Mouse (Mus musculus) layer of hippocampus, adult 11-12 months (tissue): ENCODE results near the gene Msantd1.
"Not testable (repeated sequence)": the region's sequence is repeated elsewhere in the genome, so short reads cannot be mapped to it uniquely, and the experiment has no call there.

ENCODE experiments used
- DNase-seq: peaks from one replicate; pipeline ENCODE4 v3.0.0; 2022; ENCODE audit warnings: low spot score

The Msantd1 gene

DNA sequence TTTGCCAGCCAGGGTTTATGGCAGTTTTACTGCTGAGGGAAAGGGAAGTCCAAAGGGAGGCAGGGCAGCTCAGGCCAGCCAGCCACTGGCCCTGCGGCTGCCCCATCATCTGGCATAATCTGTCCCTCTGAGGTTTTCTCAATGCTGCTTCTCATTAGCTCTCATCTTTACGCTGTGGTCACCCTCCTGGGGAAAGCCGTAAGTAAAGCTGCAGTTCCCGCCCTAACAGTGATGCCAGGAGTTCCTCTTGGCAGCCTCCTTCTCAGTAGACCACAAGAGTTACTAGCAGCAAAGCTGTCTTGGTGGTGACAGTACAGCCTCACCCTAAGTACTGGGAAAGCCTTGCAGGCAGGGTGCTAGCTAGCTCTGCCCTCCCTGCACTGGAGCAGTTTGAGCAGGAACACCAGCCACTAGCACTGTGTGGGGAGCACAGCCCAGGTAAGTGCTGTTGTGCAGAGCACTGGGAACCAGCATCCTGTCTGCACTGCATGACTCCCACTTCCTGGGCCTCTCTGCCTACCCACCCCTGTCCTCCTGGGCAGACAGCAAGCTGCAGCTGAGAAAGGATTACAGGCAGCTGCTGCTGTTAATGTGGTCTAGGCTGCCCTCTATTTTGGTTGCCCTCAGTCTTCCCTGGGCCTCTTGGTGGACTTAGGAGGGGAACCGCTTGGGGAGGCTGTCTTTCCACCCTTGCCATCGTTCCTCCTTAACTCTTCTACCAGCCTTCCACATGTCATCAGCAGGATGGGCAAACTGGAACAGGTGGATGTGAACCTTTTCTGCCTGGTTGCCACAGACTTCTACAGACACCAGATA is at the start of gene Msantd1:
Gene Msantd1, plus strand, starts transcription at position 103 of the 816 bp plus-strand sequence.
- no peak for DNase-seq

DNA sequence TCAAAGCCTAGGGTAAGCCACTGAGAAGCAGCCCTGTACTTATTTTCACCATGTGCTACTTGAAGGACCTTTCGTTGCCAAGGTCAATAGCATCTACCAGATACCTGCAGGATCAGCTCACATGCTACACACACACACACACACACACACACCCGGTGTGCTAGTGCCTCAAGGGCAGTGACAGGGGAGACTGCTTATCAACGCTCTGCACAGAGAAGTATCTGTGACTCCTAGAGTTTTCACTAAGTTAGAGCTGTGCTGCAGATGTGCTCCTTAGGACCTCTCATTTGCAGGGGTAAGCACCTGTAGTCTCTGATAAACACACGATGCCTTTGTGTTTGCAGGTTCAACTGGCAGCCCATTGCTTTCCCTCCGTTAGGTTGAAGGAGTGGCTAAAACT is 42.4 kb upstream of the Msantd1 start:
- no peak for DNase-seq

DNA sequence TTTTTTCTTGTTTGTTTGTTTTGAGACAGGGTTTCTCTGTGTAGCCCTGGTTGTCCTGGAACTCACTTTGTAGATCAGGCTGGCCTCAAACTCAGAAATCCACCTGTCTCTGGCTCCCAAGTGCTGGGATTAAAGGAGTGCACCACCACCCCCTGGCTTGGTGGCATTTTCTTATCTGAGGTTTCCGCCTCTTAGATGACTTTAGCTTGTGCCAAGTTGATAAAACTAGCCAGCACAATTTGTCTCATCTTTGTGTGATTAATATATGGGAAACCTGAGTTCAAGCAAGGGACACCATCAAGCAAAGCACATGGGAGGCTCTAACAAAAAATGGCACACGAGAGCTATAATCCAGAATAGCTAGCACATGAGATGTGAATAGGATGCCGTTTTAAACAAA is 27.5 kb upstream of the Msantd1 start:
- not testable (repeated sequence) for DNase-seq

DNA sequence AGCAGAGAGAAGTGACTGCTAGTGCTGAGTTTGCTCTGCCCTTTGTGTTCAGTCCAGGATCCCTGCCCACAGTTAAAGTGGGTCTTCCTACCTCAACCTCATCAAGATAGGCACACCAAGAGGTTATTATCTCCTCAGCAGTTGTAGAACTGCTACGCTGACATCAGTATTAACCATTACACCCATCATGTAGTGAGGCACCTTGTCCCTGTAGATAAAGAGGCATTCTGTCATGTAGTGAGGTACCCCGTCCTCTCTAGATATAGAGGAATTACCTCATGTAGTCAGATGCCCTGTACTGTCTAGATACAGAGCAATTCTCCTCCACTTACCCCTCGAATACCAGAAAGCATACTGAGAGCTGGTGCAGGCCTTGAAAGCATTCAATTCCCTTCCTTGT is 26.8 kb upstream of the Msantd1 start:
- no peak for DNase-seq

DNA sequence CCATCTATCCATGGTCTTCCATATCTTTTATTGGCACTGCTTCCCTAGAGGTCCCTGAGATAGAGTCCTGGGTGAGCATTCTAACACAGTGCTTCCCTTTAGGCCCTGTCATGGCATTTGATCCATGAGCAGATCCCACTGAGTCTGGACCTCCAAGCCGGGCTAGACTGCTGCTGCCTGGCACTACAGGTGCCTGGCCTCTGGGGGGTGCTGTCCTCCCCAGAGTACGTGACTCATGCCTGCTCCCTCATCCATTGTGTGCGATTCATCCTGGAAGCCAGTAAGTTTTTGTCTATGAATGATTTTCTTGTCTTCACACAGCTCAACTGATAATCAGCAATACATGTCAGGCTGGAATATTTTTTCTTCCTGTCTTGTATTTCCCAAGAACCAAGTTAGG is 22.6 kb upstream of the Msantd1 start:
- no peak for DNase-seq

DNA sequence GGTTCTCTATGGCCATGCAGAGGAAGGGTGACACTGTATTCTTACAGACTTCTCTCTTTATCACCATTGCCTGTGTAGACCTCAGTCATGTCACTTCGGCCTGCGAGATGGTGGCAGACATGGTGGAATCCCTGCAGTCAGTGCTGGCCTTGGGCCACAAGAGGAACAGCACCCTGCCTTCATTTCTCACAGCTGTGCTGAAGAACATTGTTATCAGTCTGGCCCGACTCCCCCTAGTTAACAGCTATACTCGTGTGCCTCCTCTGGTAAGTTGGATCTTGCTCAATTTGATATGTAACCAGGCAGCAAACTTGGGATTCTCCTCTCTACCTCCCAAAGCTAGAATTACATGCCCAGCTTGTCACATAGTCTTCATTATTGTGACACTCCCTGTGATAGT is 18.6 kb upstream of the Msantd1 start:
- DNase-seq = no peak

DNA sequence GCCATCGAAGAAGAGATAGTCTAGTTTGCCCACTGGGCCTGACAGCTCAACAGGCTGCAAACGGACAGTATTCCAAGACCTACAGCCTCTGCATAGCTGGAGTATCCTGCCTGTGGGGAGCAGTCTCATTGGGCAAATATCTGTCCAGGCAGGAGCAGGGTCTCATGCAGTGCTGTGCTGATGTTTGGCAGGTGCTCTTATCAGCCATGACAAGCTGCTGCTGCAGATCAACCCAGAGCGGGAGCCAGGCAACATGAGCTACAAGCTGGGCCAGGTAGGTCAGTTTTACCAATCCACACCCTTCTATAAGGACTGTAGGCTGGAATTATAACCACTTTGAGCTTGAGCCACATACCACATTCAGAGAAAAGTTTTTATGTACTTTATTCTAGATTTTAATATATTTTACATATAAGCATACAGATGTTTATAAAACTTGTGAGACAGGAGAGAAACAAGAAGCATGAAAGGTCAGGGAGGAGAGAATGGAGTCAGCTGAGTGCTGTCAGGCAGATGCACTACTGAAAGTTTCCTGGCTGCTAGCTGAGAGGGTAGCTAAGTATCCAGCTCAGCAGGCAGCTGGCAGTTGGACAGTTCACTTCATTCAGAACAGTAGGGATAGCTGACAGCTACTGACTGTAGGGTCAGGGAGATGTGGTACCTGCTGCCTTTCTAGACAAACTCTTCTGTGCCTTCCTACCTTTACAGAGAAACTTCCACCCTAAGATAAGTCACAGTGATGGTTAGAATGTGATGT is 10.9 kb upstream of the Msantd1 start:
- DNase-seq = no peak

DNA sequence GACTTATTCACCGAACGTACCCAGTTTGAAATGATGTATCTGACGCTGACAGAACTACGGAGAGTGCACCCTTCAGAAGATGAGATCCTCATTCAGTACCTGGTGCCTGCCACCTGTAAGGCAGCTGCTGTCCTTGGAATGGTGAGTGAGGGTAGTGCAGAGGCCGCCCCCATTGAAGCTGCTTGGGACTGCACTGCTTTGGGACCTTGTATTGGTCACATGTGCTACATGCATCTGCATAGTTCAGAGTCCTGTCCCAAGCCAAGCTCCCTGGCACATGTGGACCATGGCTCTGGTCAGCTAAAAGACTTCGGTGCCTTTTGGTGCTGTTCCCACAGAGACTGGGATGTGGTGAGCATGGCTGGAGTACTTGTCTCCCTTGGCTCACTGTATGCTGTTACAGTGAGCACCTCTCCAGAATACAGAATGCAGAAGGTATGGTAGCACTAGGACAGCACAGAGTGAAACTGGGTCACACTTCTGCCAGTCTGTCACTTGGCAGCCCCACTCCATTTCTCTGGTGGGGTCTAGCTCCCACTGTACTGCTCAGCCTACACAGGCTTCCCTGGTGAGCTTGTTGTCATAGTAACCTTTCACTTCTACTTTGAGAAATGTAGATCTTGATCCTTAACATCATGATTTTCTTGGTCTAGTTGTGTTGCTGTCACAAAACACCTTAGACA is 7.9 kb upstream of the Msantd1 start:
- DNase-seq = no peak

DNA sequence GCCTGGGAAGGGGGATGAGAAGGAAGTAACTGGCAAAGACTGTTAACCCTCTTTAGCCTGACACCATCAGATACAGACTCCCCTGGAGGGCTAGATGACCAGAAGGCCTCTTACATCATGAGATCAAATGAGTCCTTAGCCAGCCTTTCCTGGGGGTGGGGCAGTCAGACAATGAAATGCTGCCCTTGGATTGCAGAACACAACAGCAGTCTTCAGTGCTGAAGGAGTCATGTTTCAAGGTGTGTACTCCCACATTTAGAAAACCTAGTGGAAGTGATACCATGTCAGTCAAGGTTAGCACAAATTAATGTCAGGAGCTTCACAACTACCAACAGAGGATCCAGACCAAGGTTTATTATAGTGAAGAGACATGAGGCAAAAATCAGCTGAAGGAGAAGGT is 5.4 kb upstream of the Msantd1 start:
- no peak for DNase-seq

DNA sequence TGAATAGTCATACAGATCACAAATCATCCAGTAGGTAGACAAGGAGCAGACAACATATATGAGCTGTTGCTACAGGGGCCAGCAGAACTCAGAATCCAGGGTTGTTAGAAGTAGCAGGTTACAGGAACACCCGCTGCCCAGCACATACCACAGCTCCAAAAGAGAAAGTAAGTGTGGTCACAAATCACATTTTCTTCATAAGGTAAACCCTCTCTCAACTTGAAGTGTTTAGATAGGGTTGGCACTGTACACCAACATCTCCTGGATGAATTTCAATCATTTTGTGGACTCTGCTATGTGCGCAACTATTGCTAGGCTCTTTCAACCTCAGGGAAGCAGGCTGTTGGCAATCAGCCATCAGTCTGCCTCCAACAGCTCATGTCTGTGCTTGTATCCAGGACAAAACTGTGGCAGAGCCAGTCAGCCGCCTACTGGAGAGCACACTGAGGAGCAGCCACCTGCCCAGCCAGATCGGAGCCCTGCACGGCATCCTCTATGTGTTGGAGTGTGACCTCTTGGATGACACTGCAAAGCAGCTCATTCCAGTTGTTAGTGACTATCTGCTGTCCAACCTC is 4.9 kb upstream of the Msantd1 start:
- peak; percentile 77 for DNase-seq

DNA sequence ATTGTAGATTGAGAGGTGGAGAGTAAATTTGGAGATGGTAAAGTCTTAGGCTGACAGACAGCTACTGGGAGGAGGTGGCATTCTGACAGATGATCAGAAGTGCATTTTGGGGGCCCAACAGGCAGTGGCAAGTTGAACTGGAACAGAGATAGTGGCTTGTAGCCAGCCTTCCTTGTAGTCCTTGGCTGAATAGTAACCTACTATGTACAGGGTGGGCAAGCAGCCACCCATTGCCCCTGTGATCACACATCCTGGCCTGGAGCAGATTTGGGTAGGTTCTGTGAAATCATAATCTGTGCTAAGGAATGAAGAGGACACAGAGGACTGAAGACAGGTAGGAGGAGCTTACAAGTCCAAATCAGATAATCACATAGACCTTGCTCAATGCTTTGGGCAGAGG is 3.4 kb upstream of the Msantd1 start:
- no peak for DNase-seq

DNA sequence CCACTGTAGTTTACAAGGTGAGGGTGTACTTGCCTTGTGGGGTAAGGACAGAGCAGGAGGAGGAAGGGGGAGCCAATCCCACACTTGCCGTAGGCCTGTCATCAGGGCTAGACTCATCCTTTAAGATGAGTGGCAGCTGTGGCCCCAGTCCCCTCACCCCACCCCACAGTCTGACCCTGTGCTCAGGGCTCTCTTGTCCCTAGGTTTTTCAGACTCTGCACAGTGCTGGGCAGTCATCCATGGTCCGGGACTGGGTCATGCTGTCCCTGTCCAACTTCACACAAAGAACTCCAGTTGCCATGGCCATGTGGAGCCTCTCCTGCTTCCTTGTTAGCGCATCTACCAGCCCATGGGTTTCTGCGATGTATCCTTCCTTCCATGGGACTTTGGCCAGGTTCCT is 582 bp upstream of the Msantd1 start:
- DNase-seq = no peak

DNA sequence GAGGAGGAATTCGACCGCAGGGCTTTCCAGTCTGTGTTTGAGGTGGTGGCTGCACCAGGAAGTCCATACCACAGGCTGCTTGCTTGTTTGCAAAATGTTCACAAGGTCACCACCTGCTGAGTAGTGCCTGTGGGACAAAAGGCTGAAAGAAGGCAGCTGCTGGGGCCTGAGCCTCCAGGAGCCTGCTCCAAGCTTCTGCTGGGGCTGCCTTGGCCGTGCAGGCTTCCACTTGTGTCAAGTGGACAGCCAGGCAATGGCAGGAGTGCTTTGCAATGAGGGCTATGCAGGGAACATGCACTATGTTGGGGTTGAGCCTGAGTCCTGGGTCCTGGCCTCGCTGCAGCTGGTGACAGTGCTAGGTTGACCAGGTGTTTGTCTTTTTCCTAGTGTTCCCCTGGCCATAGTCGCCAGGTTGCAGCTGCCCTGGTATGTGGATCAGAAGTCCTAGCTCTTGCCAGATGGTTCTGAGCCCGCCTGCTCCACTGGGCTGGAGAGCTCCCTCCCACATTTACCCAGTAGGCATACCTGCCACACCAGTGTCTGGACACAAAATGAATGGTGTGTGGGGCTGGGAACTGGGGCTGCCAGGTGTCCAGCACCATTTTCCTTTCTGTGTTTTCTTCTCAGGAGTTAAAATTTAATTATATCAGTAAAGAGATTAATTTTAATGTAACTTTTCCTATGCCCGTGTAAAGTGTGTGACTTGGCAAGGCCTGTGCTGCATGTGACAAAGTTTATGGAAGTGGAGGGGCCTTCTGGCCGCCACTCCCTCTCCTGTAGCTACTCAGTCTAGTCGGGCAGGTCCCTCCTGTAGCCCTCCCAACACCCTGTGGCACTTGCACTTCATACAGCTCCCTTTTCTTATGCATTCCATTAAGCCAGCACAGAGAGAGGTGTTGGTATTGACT is 1.2 kb downstream of the Msantd1 start:
- no peak for DNase-seq

DNA sequence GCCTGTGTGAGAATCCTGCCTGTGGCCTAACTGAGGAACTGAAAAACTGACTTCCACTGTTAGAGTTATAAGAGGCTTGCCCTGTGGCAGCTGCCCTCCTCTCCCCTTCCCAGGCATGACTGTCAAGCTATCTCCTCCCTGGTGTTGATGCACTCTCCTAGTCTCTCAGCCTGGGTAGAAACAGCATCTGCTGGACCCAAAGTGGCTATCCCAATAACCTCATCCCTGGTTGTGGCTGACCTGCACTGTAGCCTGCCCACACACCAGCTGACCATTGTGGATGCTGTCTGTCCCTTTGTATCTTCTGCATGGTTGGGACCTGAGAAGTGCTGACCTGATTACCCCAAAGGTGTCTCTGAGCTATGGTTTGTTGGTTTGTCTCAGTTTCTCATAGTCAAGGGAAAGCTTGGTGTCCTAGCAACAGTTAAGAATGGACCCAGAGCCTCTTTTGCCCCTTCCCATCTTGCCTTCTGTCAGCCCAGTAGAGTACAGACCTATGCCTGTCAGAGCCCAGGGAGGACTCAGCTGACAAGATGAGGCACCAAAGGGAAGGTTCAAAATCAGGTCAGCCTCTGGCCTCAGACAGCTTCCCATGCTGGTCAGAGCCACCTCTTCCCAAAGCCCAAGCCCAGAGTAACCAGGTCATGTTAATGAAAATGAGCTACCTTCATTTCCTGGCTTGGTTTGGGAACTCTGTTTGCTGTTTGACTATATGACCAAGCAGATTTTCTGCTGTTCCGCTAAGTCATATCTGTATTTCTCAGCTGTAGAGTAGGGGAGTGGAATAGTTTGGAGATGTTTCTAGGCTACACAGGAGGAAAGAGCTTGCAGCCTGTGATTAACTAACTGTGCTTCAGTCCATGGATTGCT is 2.1 kb downstream of the Msantd1 start:
- DNase-seq = no peak

DNA sequence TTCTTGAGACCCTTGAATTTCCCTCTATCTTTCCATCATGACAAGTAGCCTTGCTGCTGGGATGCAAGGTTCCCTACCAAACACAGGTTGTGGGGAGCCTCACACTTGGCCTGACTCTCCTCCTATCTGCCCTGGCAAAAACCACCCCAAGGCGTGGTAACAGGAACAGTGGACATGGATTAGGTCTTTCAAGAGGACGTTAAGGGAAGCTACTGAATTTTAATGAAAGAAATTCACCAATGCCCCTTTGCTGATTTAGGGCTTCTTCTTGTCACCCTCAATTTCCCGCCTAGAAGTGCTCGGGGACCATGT is 2.6 kb downstream of the Msantd1 start:
- DNase-seq = no peak

DNA sequence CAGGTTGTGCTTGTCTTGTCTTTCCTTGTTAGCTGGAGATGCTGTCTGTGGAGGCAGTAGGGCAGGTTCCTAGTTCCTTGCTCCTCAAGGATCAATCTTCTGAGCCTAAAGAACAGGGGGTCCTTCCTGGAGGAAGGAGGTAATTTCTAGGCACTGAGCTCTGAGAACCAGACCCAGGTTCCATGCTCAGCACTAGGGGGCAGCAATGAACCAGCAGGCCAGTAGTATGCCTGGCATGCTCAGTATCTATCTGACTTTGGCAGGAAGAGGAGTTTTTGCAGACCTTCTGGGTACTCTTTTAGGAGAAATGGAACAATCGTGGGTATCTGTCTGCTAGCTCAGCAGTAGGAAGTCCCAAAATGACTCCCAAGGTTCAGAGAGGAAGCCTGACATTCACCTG is 8.0 kb downstream of the Msantd1 start:
- DNase-seq = peak; percentile 82

DNA sequence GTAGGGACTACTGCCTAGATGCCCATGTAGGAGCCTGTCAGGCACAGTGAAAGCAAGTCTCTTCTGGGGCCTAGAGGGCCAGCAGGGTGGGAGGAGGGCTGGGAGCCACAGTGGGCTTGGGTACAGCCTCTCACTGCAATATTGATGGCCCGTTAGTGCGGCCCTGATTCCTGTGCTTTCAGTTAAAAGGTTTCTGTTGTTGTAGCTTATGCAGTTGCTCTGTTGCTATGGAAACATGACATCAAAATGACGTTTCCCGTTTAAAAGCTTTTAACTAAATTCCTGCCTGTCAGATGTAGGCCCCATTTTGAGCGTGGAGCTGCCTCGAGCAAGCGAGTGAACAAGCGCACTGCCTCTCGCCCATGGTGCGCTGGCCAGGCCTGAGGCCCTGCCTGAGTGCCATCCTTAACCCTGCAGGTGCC is 9.4 kb downstream of the Msantd1 start:
- peak; percentile 38 for DNase-seq

DNA sequence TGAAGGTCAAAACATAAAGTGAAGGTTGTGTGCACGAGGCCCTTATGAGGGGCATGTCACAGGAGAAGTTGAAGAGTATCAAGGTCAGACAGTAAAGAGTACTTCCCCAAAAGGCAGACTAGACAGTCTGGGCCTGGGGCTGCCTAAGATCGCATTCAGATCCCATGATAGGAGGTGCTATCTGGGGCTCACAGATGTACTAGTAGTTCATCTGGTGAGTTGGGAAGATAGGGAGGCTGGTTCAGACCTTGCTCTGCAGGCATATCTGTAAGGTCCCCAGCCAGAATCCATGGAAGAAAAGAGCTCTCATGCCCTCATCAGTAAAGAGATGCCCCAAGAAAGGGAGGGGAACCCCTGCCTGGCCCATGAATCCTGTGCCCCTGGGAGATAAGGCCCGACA is 11.0 kb downstream of the Msantd1 start:
- DNase-seq = no peak

DNA sequence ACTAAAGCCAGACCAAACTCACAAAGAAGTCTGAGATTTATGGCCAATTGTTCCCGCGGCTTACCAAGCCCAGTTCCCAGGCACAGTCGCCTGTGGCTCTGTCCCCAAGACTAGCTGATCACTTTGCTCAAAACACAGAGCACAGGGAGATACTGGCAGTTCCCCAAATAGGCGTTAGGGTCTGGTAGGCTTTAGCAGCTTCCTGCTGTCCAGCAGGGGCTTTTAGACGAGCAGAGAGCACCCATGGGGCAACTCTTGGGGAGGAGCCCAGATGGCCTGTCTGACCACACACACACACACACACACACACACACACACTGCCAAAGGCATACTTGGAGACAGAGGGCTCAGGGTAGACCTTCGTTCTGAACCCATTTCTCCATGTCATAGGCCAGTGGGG is 14.7 kb downstream of the Msantd1 start:
- no peak for DNase-seq

DNA sequence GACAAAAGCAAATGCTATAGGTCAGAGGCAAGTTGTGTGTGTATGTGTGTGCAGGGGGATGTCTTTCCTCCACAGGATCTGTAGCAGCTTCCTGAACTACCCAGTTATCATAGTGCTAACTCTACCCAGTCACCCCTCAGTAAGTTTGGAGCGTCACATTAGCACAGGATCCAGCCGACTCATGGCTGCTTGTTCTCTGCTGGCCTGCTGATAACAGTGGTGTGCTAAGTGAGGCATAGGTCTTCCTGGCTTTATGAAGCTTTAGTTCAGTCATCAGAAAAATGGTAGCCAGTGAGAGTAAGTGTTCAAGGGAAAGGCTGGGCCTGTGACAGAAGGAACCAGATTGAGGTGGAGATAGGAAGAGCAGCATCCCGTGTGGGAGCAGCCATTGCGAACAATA is 16.1 kb downstream of the Msantd1 start:
- no peak for DNase-seq

DNA sequence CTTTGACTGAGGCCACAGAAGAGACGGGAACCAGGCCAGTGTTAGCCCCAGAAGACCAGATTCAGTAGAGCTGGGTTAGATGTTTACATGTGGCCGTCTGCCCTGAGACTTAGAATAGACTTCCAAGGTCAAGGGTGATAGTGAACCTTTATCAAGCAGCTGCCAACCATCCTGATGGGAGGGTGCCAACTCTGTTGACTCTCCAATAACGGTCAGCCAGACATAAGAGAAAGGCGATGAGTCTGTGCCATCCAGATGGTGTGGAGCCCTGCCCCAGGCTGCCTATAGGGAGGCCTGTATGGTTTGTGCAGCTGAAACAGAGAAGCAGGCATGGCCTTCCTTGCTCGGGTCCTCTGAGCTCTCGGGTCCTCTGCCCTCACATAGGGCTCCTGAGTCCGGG is 16.7 kb downstream of the Msantd1 start:
- DNase-seq = no peak
